Mouse (Mus musculus) testis, postnatal 14 days (tissue): ENCODE results near the gene Gm28372.

ENCODE experiments used
- DNase-seq: peaks from one replicate; pipeline ENCODE4 v3.0.0; 2021; ENCODE audit warnings: low spot score

Gene Gm28372

GRCm38 (mm10) chr2:130451086-130451726, 46.2 kb downstream of the Gm28372 start:
- DNase-seq, result no peak

GRCm38 (mm10) chr2:130451727-130452090, 46.7 kb downstream of the Gm28372 start:
- no peak for DNase-seq

- DNase-seq, result no peak
Observed at GRCm38 (mm10) chr2:130452266-130452665, 47.2 kb downstream of the Gm28372 start.

GRCm38 (mm10) chr2:130453421-130453820, 48.4 kb downstream of the Gm28372 start:
- DNase-seq, result no peak

- DNase-seq, result no peak
Observed at GRCm38 (mm10) chr2:130454748-130455370, 49.8 kb downstream of the Gm28372 start.
